Mouse (Mus musculus) myocyte (in vitro differentiated cells): ENCODE results near the gene Ssbp3. TPM values are rescaled to one million over a fixed set of nuclear protein-coding genes. Genes with fewer than 3 reads are reported as not detected.

Experiments
- H3K27me3 ChIP-seq: one replicate; pipeline ENCODE4 v1.6.1; 2011; ENCODE audit not compliant: control insufficient read depth, insufficient read depth, insufficient read length
- H3K36me3 ChIP-seq: one replicate; pipeline ENCODE4 v1.6.1; 2011; ENCODE audit not compliant: control insufficient read depth, insufficient read depth
- H3K4me2 ChIP-seq: one replicate; pipeline ENCODE4 v1.6.1; 2011; ENCODE audit warnings: low read depth, control low read depth
- H3K4me3 ChIP-seq: one replicate; pipeline ENCODE4 v1.5.1; 2011; ENCODE audit warnings: mild to moderate bottlenecking, control low read depth, moderate library complexity
- H3K79me2 ChIP-seq: one replicate; pipeline ENCODE4 v1.6.1; 2011; ENCODE audit not compliant: control insufficient read depth, insufficient read depth
- H3ac ChIP-seq: one replicate; pipeline ENCODE4 v1.6.1; 2011; ENCODE audit not compliant: control insufficient read depth, insufficient read length
- CEBPB ChIP-seq: IDR thresholded peaks from 2 replicates; pipeline ENCODE4 v1.6.1; 2011; ENCODE audit warnings: mild to moderate bottlenecking, moderate library complexity; ENCODE audit not compliant: poor library complexity, insufficient read depth, severe bottlenecking
- E2F4 ChIP-seq: IDR thresholded peaks from one replicate; pipeline ENCODE4 v1.6.1; 2011; ENCODE audit warnings: mild to moderate bottlenecking, control low read depth, moderate library complexity; ENCODE audit not compliant: insufficient read depth
- MAX ChIP-seq: IDR thresholded peaks from one replicate; pipeline ENCODE4 v1.6.1; 2011; ENCODE audit warnings: low read depth, mild to moderate bottlenecking, control low read depth
- MYOD1 ChIP-seq, 3 experiments: IDR thresholded peaks; one replicate each; pipeline ENCODE4 v1.6.1; 2011; ENCODE audit warnings: control low read depth in 2 of 3, low read depth in 2 of 3, mild to moderate bottlenecking in 2 of 3, moderate library complexity in 1 of 3; ENCODE audit not compliant: insufficient read length in 2 of 3, control insufficient read depth in 1 of 3
- MYOG ChIP-seq, 3 experiments: IDR thresholded peaks; one replicate each; pipeline ENCODE4 v1.6.1; 2011; ENCODE audit warnings: control low read depth in 2 of 3, low read depth in 2 of 3, mild to moderate bottlenecking in 2 of 3; ENCODE audit not compliant: insufficient read length in 2 of 3, control insufficient read depth in 1 of 3, insufficient read depth in 1 of 3
- POLR2A ChIP-seq: IDR thresholded peaks from one replicate; pipeline ENCODE4 v1.6.1; 2011; ENCODE audit warnings: low read depth, mild to moderate bottlenecking, control low read depth, moderate library complexity; ENCODE audit not compliant: insufficient read length
- POLR2AphosphoS2 ChIP-seq: IDR thresholded peaks from one replicate; pipeline ENCODE4 v1.6.1; 2011; ENCODE audit warnings: low read depth, control low read depth; ENCODE audit not compliant: insufficient read length
- REST ChIP-seq: IDR thresholded peaks from one replicate; pipeline ENCODE4 v1.6.1; 2011; ENCODE audit warnings: mild to moderate bottlenecking, control low read depth, moderate library complexity; ENCODE audit not compliant: insufficient read depth, insufficient read length
- SRF ChIP-seq: IDR thresholded peaks from one replicate; pipeline ENCODE4 v1.6.1; 2011; ENCODE audit warnings: low read depth; ENCODE audit not compliant: control insufficient read depth, insufficient read length
- TCF12 ChIP-seq: IDR thresholded peaks from one replicate; pipeline ENCODE4 v1.6.1; 2011; ENCODE audit warnings: mild to moderate bottlenecking, control low read depth; ENCODE audit not compliant: poor library complexity, insufficient read depth, severe bottlenecking
- TCF3 ChIP-seq: IDR thresholded peaks from one replicate; pipeline ENCODE4 v1.6.1; 2011; ENCODE audit warnings: low read depth, control low read depth; ENCODE audit not compliant: insufficient read length
- USF1 ChIP-seq: IDR thresholded peaks from one replicate; pipeline ENCODE4 v1.6.1; 2011; ENCODE audit warnings: low read depth, mild to moderate bottlenecking, control low read depth, moderate library complexity
- polyA plus RNA-seq: library from polyadenylated mRNA; unstranded; fragments of >200 nt; fragmentation: generic; extraction: Trizol; gene quantifications from one replicate; pipeline ENCODE4 v1.2.1, GENCODE M21; 2012; ENCODE audit warnings: missing spikeins

Gene Ssbp3
- polyA plus RNA-seq, 1 experiment: 59.4 TPM

GRCm38 (mm10) chr4:107026451-107026850 lies 116.0 kb downstream of the Ssbp3 start:
- no peak overlapping the region for H3ac ChIP-seq
- no peak for TF ChIP-seq TCF3
- TF ChIP-seq MYOD1 (IDR thresholded peaks at IDR 0.05; ENCODE audit: control insufficient read depth in 1 of 3, insufficient read length in 2 of 3, low read depth in 2 of 3): no peak
- no peak for TF ChIP-seq CEBPB
- TF ChIP-seq MYOG (IDR thresholded peaks at IDR 0.05; ENCODE audit: control insufficient read depth in 1 of 3, insufficient read depth in 1 of 3, insufficient read length in 2 of 3, low read depth in 2 of 3): no peak
- TF ChIP-seq SRF: no peak
- TF ChIP-seq MAX: no peak
- TF ChIP-seq POLR2A: no peak
- no peak overlapping the region for H3K4me2 ChIP-seq
- H3K36me3 ChIP-seq: peaks cover 3% of the 10 kb centered on the region
- no peaks in the 10 kb centered on the region for H3K27me3 ChIP-seq
- no peak overlapping the region for H3K4me3 ChIP-seq
- H3K79me2 ChIP-seq: peaks cover 6% of the 10 kb centered on the region

GRCm38 (mm10) chr4:107035689-107036088 lies 125.2 kb downstream of the Ssbp3 start:
- no peak overlapping the region for H3K4me3 ChIP-seq
- H3K79me2 ChIP-seq: no peaks in the 10 kb centered on the region
- TF ChIP-seq REST: no peak
- TF ChIP-seq USF1: no peak
- no peak for TF ChIP-seq POLR2AphosphoS2
- no peak for TF ChIP-seq POLR2A
- TF ChIP-seq TCF12: no peak
- TF ChIP-seq MYOD1 (IDR thresholded peaks at IDR 0.05; ENCODE audit: control insufficient read depth in 1 of 3, insufficient read length in 2 of 3, low read depth in 2 of 3): no peak
- H3K4me2 ChIP-seq: no peak overlapping the region
- H3K36me3 ChIP-seq: peaks cover 18% of the 10 kb centered on the region
- no peak overlapping the region for H3ac ChIP-seq
- no peaks in the 10 kb centered on the region for H3K27me3 ChIP-seq

- Histone ChIP-seq H3K4me2 (no peak overlapping the region), H3K4me3 (no peak overlapping the region), H3K79me2 (no peaks in the 10 kb centered on the region), H3K27me3 (no peaks in the 10 kb centered on the region), H3K36me3 (peaks cover 24% of the 10 kb centered on the region), H3ac (no peak overlapping the region)
- TF ChIP-seq MAX: no peak
- TF ChIP-seq CEBPB: no peak
- no peak for TF ChIP-seq TCF3
- no peak for TF ChIP-seq MYOD1 (IDR thresholded peaks at IDR 0.05; ENCODE audit: control insufficient read depth in 1 of 3, insufficient read length in 2 of 3, low read depth in 2 of 3)
- TF ChIP-seq SRF: no peak
- no peak for TF ChIP-seq POLR2AphosphoS2
- TF ChIP-seq REST: no peak
- no peak for TF ChIP-seq POLR2A
Observed at GRCm38 (mm10) chr4:107036985-107037384, 126.5 kb downstream of the Ssbp3 start.

- H3K4me2 ChIP-seq: no peak overlapping the region
- peaks cover 15% of the 10 kb centered on the region for H3K36me3 ChIP-seq
- no peak for TF ChIP-seq MAX
- no peak for TF ChIP-seq USF1
- no peak for TF ChIP-seq MYOG (IDR thresholded peaks at IDR 0.05; ENCODE audit: control insufficient read depth in 1 of 3, insufficient read depth in 1 of 3, insufficient read length in 2 of 3, low read depth in 2 of 3)
- no peak for TF ChIP-seq REST
- no peak for TF ChIP-seq MYOD1 (IDR thresholded peaks at IDR 0.05; ENCODE audit: control insufficient read depth in 1 of 3, insufficient read length in 2 of 3, low read depth in 2 of 3)
- no peak for TF ChIP-seq TCF12
- no peak for TF ChIP-seq POLR2AphosphoS2
- no peak for TF ChIP-seq TCF3
- TF ChIP-seq SRF: no peak
- no peak for TF ChIP-seq E2F4
- TF ChIP-seq CEBPB: no peak
- H3K27me3 ChIP-seq: no peaks in the 10 kb centered on the region
- no peak overlapping the region for H3ac ChIP-seq
- no peak overlapping the region for H3K4me3 ChIP-seq
- H3K79me2 ChIP-seq: no peaks in the 10 kb centered on the region
Observed at GRCm38 (mm10) chr4:107038303-107038702, 127.8 kb downstream of the Ssbp3 start.

- no peak overlapping the region for H3K4me3 ChIP-seq
- TF ChIP-seq REST (no peak), POLR2AphosphoS2 (no peak), E2F4 (no peak)
- H3K4me2 ChIP-seq: no peak overlapping the region
- peaks cover 11% of the 10 kb centered on the region for H3K36me3 ChIP-seq
- H3ac ChIP-seq: no peak overlapping the region
- no peaks in the 10 kb centered on the region for H3K27me3 ChIP-seq
- no peaks in the 10 kb centered on the region for H3K79me2 ChIP-seq
Observed at GRCm38 (mm10) chr4:107039270-107039669, 128.8 kb downstream of the Ssbp3 start.
